Mouse (Mus musculus): ENCODE measurements around the gene Fbxo7. TPM values are rescaled to one million over a fixed set of nuclear protein-coding genes. Genes with fewer than 3 reads are reported as not detected.

Fbxo7 gene
- 42.8 TPM for polyA plus RNA-seq (2017; shearing (Covaris generic))

DNA sequence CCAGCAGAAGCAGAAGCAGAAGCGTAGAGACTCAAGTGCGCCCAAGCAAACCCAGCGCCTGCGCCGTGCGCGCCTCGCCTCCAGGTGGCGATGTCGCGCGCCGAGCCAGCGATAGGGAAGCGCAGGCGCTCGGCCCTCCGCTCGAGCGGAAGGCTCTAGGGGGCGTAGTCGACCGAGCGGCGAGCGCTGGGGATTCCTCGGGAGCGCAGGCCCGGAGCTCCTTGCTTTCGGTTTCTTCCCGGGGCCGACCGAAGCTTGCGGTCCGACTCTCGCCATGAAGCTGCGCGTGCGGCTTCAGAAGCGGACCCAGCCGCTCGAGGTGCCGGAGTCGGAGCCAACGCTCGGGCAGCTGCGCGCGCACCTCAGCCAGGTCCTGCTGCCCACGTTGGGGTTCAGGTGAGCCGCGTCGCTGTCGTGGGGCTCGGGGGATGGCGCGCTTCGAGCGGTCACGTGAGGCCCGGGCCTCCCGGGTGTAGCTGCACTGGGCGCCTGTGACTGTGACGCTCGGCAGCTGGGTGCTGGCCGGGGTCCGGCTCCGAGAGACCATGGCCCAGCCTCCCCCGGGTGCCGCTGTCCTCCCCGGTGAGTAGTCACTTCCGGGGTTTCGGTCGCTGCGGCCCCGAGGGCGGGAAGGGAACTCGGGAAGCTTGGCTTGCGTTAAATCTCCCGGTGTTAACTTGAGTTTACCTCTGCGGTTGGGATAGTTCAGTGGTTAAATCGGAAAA lies at the start of gene Fbxo7:
TSS of gene Fbxo7 (plus strand) at position 224 of the 725 bp plus-strand sequence.

GRCm38 (mm10) chr10:86011781-86012180 lies 10.0 kb upstream of the Fbxo7 start, which contains the start of gene Bpifc:
Gene Bpifc, minus strand, starts transcription at chr10:86011895.

Other genes with a start within 250 kb of the Fbxo7 start
- 69.2 TPM for gene Pwp1, start 192.5 kb upstream of the Fbxo7 start, polyA plus RNA-seq (2017; shearing (Covaris generic))
- 2.9 TPM for gene Prdm4, start 104.8 kb upstream of the Fbxo7 start, polyA plus RNA-seq (2017; shearing (Covaris generic))
- gene Ascl4, start 94.3 kb upstream of the Fbxo7 start, polyA plus RNA-seq (2017; shearing (Covaris generic)) = not detected
- gene Rtcb, start 64.1 kb upstream of the Fbxo7 start, polyA plus RNA-seq (2017; shearing (Covaris generic)) = 159 TPM
- not detected for gene Bpifc, start 10.1 kb upstream of the Fbxo7 start, polyA plus RNA-seq (2017; shearing (Covaris generic))

Data from CD4-positive, CD25-positive, alpha-beta regulatory T cell, adult 9 weeks (primary cell).